Mouse (Mus musculus): ENCODE results near the gene Erf. TPM values are rescaled to one million over a fixed set of nuclear protein-coding genes. Genes with fewer than 3 reads are reported as not detected.

Erf gene
- polyA plus RNA-seq, 1 experiment from 2014 or later = 3.3 TPM

DNA sequence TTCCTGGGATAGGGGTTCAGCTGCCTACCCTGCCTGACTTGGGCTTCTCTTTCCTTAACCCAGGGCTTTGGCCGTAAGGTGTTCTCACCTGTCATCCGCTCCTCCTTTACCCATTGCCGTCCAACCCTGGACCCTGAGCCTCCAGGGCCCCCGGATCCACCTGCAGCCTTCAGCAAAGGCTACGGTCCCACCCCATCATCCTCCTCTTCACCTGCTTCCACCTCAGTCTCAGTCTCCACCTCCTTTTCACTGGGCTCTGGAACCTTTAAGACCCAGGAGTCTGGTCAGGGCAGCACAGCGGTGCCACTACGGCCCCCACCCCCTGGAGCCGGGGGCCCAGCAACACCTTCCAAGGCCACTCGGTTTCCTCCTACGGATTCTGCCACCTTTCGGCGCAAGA, 37.5 kb upstream of the Erf start:
- Histone ChIP-seq H3K27ac (no peak overlapping the region), H3K9me3 (no peaks in the 10 kb centered on the region), H3K4me2 (no peak overlapping the region), H3K27me3 (replicated peaks) (no peaks in the 10 kb centered on the region), H3K36me3 (replicated peaks) (peaks cover 72% of the 10 kb centered on the region), H3K9ac (no peak overlapping the region), H3K4me3 (no peak overlapping the region), H3K4me1 (peaks cover 30% of the 10 kb centered on the region)
- ATAC-seq (replicated peaks) = no peak
- 94% methylated on average over 12 of the region's 12 CpGs for WGBS

DNA sequence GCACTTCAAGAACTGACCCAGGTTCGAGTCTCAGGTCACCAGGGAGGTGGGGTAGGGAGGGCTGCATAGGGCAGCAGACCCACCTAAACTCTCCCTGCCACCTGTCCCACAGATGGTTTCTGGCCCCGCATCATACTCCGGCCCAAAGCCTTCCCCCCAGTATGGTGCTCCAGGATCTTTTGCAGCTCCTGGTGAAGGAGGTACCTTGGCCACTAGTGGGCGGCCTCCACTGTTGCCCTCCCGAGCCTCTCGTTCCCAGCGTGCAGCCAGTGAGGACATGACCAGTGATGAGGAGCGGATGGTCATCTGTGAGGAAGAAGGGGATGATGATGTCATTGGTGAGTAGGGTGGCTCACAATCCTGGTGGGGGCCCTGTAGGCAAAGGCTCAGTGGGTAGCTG, 36.4 kb upstream of the Erf start:
- 83% methylated on average over 8 of the region's 8 CpGs for WGBS
- Histone ChIP-seq H3K4me3 (no peak overlapping the region), H3K4me2 (no peak overlapping the region), H3K27ac (no peak overlapping the region), H3K36me3 (replicated peaks) (peaks cover 66% of the 10 kb centered on the region), H3K27me3 (replicated peaks) (no peaks in the 10 kb centered on the region), H3K4me1 (peaks cover 26% of the 10 kb centered on the region), H3K9ac (no peak overlapping the region), H3K9me3 (no peaks in the 10 kb centered on the region)
- no peak for ATAC-seq (replicated peaks)

DNA sequence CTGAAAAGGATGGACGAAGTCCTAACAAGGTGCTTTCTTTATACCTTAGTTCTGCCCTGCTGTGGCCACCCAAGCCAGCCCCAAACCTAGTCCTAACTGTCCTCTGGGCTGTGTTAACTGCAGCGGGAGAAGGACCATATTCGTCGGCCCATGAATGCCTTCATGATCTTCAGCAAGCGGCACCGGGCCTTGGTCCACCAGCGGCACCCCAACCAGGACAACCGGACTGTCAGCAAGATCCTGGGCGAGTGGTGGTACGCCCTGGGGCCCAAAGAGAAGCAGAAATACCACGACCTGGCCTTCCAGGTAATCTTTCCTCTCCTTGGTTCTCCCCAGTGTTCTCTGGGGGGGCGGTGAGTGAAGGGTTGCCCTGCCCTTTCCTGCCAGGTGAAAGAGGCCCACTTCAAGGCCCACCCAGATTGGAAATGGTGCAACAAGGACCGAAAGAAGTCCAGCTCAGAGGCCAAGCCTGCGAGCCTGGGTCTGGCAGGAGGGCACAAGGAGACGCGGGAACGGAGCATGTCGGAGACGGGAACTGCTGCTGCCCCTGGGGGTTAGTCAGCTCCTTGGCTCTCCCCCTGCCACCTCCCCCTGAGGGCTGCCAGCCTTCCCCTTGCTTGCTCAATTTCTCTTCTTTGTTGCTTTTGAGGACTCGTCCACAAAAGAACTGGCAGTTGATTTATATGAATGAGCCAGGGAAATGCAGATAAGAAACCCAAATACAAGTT, 35.1 kb upstream of the Erf start:
- WGBS = 89% methylated on average over 20 of the region's 20 CpGs
- no peak for ATAC-seq (replicated peaks)
- Histone ChIP-seq H3K4me1 (peaks cover 36% of the 10 kb centered on the region), H3K4me3 (no peak overlapping the region), H3K4me2 (no peak overlapping the region), H3K27ac (no peak overlapping the region), H3K9me3 (no peaks in the 10 kb centered on the region), H3K9ac (no peak overlapping the region), H3K27me3 (replicated peaks) (no peaks in the 10 kb centered on the region), H3K36me3 (replicated peaks) (peaks cover 58% of the 10 kb centered on the region)

DNA sequence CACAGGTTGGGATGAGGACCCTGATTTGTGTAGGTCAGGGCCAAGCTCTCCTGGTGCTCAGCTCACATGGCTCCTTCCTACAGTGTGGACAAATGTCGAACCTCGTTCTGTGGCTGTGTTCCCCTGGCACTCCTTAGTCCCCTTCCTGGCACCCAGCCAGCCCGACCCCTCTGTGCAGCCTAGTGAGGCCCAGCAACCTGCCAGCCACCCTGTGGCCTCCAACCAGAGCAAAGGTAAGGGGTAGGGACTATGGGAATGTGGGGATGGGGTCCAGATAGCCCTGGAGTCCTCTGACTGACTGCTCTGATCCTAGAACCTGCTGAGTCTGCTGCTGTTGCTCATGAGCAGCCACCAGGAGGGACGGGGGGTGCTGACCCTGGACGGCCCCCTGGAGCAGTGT, 34.2 kb upstream of the Erf start:
- Histone ChIP-seq H3K4me3 (peak overlapping the region; percentile 83; the same call in 1 of the 2 replicates), H3K4me2 (peak overlapping the region; percentile 90), H3K9me3 (no peaks in the 10 kb centered on the region), H3K9ac (peak overlapping the region; percentile 74), H3K36me3 (replicated peaks) (peaks cover 49% of the 10 kb centered on the region), H3K4me1 (peaks cover 45% of the 10 kb centered on the region), H3K27ac (no peak overlapping the region), H3K27me3 (replicated peaks) (no peaks in the 10 kb centered on the region)
- whole genome bisulfite sequencing = 69% methylated on average over 5 of the region's 5 CpGs
- ATAC-seq (replicated peaks) = no peak

DNA sequence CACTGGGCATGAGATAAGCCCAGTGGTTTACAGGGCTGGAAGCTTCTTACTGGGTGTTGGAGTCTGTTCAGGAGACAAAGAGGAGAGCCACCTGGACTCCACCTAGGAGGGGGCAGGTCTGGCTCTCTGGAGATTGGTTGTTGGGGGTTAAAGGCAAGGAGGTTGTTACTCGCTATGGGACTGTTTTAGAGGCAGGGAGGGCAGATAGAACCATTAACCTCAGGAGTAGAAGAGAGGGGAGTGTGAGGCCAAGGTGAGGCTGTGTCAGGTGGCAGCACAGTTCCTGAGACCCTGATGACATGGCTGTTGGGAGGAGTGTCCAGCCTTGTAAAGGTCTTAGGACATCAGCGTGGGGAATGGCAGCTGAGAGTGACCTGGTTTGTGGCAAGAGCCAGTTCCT, 33.6 kb upstream of the Erf start:
- Histone ChIP-seq H3K27ac (peak overlapping the region; percentile 99), H3K27me3 (replicated peaks) (no peaks in the 10 kb centered on the region), H3K4me2 (peak overlapping the region; percentile 90), H3K9me3 (no peaks in the 10 kb centered on the region), H3K4me3 (peak overlapping the region; percentile 83), H3K36me3 (replicated peaks) (peaks cover 43% of the 10 kb centered on the region), H3K9ac (peak overlapping the region; percentile 74), H3K4me1 (peaks cover 48% of the 10 kb centered on the region)
- no peak for ATAC-seq (replicated peaks)
- WGBS = 77% methylated on average over 2 of the region's 2 CpGs

DNA sequence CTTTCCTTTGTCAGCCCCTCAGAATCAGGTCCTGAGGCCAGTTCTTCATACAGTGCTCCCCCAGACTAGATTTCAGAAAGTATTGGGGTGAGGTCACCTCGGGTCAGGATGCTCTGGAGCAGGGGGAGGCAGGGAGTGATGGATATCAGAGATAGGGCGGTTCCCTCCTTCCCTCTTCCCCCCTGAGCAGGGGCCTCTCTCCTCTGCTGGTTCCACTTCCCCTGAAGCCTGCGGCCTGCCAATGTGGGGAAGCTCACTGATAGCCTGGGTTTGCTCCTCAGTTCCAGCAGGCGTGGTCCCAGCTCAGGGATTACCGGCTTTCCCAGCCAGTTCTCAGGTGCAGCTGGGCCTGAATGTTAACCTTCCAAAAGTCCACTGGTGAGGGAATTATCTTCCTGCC, 33.1 kb upstream of the Erf start:
- ATAC-seq (replicated peaks) = no peak
- Histone ChIP-seq H3K9me3 (no peaks in the 10 kb centered on the region), H3K4me3 (peak overlapping the region; percentile 83), H3K4me1 (peaks cover 48% of the 10 kb centered on the region), H3K9ac (peak overlapping the region; percentile 74), H3K27me3 (replicated peaks) (no peaks in the 10 kb centered on the region), H3K4me2 (peak overlapping the region; percentile 90), H3K27ac (peak overlapping the region; percentile 99), H3K36me3 (replicated peaks) (peaks cover 38% of the 10 kb centered on the region)
- WGBS = 21% methylated on average over 5 of the region's 5 CpGs

DNA sequence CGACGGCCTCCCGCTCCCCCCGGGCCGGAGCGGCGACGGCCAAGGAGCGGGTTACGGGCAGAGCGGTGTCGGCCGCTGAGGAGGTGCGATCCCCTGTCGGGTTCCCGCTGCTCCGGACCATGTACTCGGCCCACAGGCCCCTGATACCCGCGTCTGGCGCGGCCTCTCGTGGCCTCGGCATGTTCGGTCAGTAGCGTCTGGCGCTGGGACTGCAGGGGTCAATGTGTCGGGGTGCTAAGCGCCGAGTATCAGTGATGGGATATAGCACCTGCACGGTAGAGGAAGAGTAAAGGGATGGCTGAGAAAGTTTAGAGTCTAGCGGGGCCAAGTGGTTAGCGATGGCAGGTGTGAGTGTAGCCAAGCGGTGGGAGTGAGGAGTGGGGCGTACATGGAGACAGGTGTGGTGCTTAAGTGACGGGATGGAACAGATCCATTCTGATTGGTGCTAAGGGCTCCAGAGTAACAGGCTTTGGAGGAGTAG, 32.2 kb upstream of the Erf start:
- peak overlapping the region; percentile 90 for H3K4me2 ChIP-seq
- under 1% methylated on average over 35 of the region's 36 CpGs for WGBS
- no peaks in the 10 kb centered on the region for H3K9me3 ChIP-seq
- peak overlapping the region; percentile 83 for H3K4me3 ChIP-seq
- peaks cover 51% of the 10 kb centered on the region for H3K4me1 ChIP-seq
- H3K9ac ChIP-seq = peak overlapping the region; percentile 74
- peak overlapping the region; percentile 99 for H3K27ac ChIP-seq
- H3K36me3 ChIP-seq (replicated peaks) = peaks cover 29% of the 10 kb centered on the region
- peak; percentile 9; the same call in 1 of the 2 replicates for ATAC-seq (replicated peaks)
- no peaks in the 10 kb centered on the region for H3K27me3 ChIP-seq (replicated peaks)

DNA sequence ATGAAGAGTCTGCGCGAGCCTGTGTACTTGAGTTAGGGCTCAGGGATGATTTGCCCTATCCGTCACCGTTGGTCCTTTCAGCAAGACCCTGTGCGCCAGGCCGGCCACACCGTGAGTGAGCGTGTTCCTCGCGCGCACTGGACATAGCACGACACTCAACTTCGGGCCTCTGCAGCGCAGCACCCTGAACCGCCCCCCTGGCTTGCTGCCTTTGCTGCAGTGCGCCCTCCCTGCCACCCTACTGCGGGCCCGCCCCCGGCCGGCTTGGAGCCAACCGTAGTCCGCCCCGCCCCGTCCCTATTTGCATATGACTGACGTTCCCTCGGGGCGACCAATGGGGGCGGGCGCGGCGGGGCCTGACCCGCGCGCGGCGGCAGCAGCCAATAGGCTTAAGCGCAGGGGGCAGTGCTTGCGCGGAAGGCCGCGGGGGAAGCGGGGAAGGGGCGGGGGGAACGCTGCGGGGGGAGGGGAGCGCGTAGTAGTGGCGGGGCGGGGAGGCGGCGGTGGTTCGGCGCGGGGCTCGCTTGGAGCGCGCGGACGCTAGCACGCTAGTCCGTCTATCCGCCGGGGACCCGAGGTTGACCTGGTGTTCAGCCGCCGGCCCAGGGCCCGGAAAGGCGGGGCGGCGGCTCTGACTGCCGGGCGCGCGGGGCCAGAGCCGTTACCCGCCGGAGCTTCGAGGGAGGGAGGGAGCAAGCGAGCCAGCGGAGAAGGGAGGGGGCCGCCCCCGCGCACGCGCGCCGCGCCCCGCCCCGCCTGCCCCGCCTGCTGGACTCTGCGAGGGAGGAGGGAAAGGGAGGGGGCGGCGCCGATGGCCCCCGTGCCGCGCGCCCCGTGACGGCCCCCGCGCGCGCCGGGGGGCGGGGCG, 31.4 kb upstream of the Erf start:
- under 1% methylated on average over 53 of the region's 108 CpGs for WGBS
- peaks cover 21% of the 10 kb centered on the region for H3K36me3 ChIP-seq (replicated peaks)
- no peaks in the 10 kb centered on the region for H3K9me3 ChIP-seq
- peak overlapping the region; percentile 74 for H3K9ac ChIP-seq
- H3K27ac ChIP-seq = peak overlapping the region; percentile 99
- no peaks in the 10 kb centered on the region for H3K27me3 ChIP-seq (replicated peaks)
- peak; percentile 64 for ATAC-seq (replicated peaks)
- H3K4me3 ChIP-seq = peak overlapping the region; percentile 83
- peak overlapping the region; percentile 90 for H3K4me2 ChIP-seq
- peaks cover 58% of the 10 kb centered on the region for H3K4me1 ChIP-seq

DNA sequence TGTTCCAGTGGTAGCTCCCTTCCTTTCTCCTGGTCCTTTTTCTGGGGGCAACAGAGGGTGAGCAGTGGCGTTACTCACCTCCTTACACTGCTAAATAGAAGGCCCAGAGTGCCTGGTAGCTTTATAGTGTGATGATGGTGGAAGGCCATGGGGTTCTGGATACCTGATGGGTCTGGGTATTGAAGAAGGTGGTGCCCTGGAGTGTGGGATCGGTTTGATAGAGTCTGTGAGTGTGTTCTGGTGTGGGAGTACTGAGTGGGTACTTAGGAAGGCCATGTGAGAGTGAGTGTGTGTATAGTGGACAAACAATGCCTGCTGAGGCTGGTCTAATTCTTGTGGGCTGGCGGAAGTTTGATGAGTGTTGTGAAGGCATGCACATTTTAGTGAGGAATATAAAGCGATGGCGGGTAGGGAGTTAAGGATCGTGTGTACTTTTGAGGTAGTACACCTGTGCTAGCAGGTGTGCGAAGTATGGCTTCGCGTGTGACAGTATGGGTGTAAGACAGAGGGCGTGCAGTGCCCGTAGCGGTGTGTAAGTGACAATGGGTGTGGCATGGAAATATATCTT, 30.7 kb upstream of the Erf start:
- Histone ChIP-seq H3K4me2 (peak overlapping the region; percentile 90), H3K9me3 (no peaks in the 10 kb centered on the region), H3K27me3 (replicated peaks) (no peaks in the 10 kb centered on the region), H3K27ac (peak overlapping the region; percentile 99), H3K36me3 (replicated peaks) (peaks cover 14% of the 10 kb centered on the region), H3K9ac (peak overlapping the region; percentile 27; the same call in 1 of the 2 replicates), H3K4me3 (peak overlapping the region; percentile 83), H3K4me1 (peaks cover 59% of the 10 kb centered on the region)
- peak; percentile 8; the same call in 1 of the 2 replicates for ATAC-seq (replicated peaks)
- 14% methylated on average over 12 of the region's 12 CpGs for WGBS

DNA sequence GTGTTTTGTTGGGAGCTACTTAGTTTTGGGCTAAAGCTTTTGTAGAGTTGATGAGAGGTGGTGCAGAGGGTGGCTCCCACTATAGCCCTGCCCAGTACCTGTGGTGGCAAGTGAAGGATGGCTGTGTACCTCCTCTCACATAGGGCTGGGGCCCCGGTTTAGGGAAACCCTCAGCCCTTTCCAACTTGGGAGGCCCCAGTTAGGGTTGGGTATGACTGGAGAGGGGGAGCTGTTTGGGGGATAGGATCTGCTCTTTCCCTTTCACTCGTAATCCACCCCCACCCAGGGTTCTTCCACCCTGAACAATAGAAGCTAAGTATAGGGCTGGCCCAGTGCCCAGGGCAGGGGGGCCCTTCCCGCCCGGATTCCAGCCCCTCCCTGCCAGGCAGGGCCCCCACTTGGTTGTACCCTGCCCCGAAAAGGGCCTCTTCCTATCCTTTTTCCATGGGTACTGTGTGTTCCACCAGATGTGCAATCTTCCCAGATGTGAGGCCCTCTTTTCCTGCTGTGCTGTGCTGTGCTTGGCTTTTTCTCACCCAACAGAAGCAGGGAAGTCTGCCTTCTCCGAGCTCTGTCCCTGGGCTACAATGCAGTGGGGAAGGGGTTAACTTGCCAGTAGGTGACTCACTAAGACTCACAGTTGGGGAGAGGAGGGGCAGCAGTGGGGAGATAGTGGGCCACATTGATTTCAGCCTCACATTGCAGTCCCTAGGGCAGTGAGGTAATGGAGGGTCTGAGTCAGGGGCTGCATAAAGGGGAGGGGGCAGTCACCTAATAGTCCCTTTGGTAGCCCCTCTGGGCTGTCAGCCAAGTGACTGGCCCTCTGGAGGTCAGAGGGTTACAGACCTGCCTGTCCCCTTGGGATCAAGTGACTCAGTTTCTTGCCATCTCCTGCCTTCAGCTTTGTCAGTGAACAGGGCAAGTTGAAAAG, 29.6 kb upstream of the Erf start:
- peaks cover 6% of the 10 kb centered on the region; the same call in 1 of the 2 replicates for H3K36me3 ChIP-seq (replicated peaks)
- peak overlapping the region; percentile 72 for H3K9ac ChIP-seq
- peak overlapping the region; percentile 83 for H3K4me3 ChIP-seq
- 2% methylated on average over 6 of the region's 6 CpGs for WGBS
- H3K9me3 ChIP-seq = no peaks in the 10 kb centered on the region
- 0 out of 2 replicates have a peak, but pooled peaks have one; percentile 6 for ATAC-seq (replicated peaks)
- peaks cover 67% of the 10 kb centered on the region for H3K4me1 ChIP-seq
- H3K4me2 ChIP-seq = peak overlapping the region; percentile 90
- peak overlapping the region; percentile 99 for H3K27ac ChIP-seq
- H3K27me3 ChIP-seq (replicated peaks) = no peaks in the 10 kb centered on the region

DNA sequence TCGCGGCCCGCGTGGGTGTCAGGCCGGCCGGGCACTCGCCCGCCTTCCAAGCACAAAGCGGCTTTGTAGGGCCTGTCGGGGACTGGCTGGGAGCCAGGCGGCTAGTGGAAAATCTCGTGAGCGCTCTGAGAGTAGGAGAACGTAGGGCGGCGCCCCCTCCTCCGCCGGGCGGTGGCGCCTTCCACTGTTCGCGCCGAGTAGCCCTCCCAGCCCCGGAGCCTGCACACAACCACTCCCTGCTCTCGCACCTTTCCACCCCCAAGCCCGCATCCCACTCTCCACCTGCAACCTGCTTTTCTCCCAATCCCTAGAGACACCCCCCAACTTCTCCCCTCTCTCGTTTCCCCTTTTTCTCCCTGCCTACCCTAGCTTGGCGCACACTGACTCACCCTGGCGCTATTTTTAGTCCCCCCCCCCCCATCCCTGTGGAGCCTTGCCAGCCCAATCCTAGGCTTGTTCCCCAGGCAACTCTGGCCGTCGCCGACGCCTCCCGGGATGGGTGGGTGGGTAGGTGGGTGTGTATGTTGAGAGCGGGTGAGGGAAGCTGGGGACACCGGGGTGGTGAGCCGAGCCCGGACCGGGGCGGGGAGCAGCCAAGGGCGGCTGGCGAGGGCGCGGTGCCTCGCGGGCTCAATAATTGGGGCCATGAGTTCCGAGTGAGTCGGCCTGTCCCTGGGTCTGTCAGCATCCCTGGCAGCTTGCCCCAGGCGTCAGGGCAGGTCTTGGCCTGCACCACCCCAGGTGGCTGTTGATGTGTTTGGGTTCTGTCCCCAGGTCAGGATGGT, 28.7 kb upstream of the Erf start:
- WGBS = under 1% methylated on average over 47 of the region's 49 CpGs
- Histone ChIP-seq H3K4me2 (peak overlapping the region; percentile 90), H3K4me3 (peak overlapping the region; percentile 83), H3K4me1 (peaks cover 65% of the 10 kb centered on the region), H3K36me3 (replicated peaks) (0 out of 2 replicates have a peak, but pooled peaks cover 3% of the 10 kb centered on the region), H3K9me3 (no peaks in the 10 kb centered on the region), H3K27ac (peak overlapping the region; percentile 99), H3K27me3 (replicated peaks) (no peaks in the 10 kb centered on the region), H3K9ac (peak overlapping the region; percentile 72)
- ATAC-seq (replicated peaks) = peak; percentile 65
